Mouse (Mus musculus): ENCODE measurements at regions not wholly inside any gene's neighbourhood (a gene's known extent, or its start where the extent isn't known, plus 50 kb on each side); places are given as distances from the start of the nearest gene placed in this dataset.

- Histone ChIP-seq H3K9me3 (no peaks in the 10 kb centered on the region), H3K4me3 (no peak overlapping the region)
- 75% methylated on average over 2 of the region's 2 CpGs for WGBS
Observed at GRCm38 (mm10) chr11:84628111-84628510, 102.8 kb upstream of the Lhx1 start.

GRCm38 (mm10) chr11:84627685-84628084 is 102.3 kb upstream of the Lhx1 start:
- no peaks in the 10 kb centered on the region for H3K27me3 ChIP-seq
- H3K27ac ChIP-seq = no peak overlapping the region
- H3K9ac ChIP-seq = no peak overlapping the region
- no peak overlapping the region for H3K4me3 ChIP-seq
- no peak for ATAC-seq (ENCODE audit: insufficient number of reproducible peaks, insufficient read depth, low FRiP score, low TSS enrichment)
- no peak overlapping the region for H3K4me2 ChIP-seq (replicated peaks)
- H3K9me3 ChIP-seq = no peaks in the 10 kb centered on the region
- WGBS = 72% methylated on average over 11 of the region's 11 CpGs
- no peaks in the 10 kb centered on the region for H3K36me3 ChIP-seq
- 0 out of 2 replicates have a peak, but pooled peaks cover 5% of the 10 kb centered on the region for H3K4me1 ChIP-seq

More at GRCm38 (mm10) chr11:84628111-84628510, 102.8 kb upstream of the Lhx1 start:
- ATAC-seq (ENCODE audit: insufficient number of reproducible peaks, insufficient read depth, low FRiP score, low TSS enrichment) = no peak
- Histone ChIP-seq H3K9ac (no peak overlapping the region), H3K4me2 (replicated peaks) (no peak overlapping the region), H3K27ac (no peak overlapping the region), H3K27me3 (no peaks in the 10 kb centered on the region), H3K4me1 (0 out of 2 replicates have a peak, but pooled peaks cover 5% of the 10 kb centered on the region), H3K36me3 (no peaks in the 10 kb centered on the region)

DNA sequence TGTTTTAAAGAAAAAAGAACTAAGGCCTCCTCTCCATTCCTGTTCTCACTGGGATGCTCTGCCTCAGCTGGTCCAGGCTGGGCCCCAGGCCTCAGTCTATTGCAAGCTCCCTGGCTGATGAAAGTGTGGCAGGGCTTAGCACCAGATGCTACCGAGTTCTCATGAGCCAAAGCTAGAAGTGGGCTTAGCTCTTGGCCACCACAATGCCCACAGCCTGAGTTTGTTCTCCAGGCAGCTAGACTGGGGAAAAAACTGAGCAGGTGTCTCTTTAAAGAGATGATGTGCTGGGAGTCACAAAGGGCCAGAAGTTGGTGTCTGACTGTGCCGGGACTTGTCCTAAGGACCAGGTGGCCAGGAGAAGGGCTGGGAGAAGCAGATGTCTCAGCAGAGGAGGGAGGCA is 101.9 kb upstream of the Lhx1 start:
- Histone ChIP-seq H3K4me1 (0 out of 2 replicates have a peak, but pooled peaks cover 5% of the 10 kb centered on the region), H3K9me3 (no peaks in the 10 kb centered on the region), H3K4me2 (replicated peaks) (no peak overlapping the region), H3K27ac (no peak overlapping the region), H3K4me3 (no peak overlapping the region), H3K9ac (no peak overlapping the region), H3K36me3 (no peaks in the 10 kb centered on the region), H3K27me3 (no peaks in the 10 kb centered on the region)
- WGBS = 71% methylated on average over 2 of the region's 2 CpGs
- ATAC-seq (ENCODE audit: insufficient number of reproducible peaks, insufficient read depth, low FRiP score, low TSS enrichment) = no peak

GRCm38 (mm10) chr11:84624100-84624499 is 98.8 kb upstream of the Lhx1 start:
- Histone ChIP-seq H3K4me2 (replicated peaks) (no peak overlapping the region), H3K9me3 (no peaks in the 10 kb centered on the region), H3K4me1 (0 out of 2 replicates have a peak, but pooled peaks cover 5% of the 10 kb centered on the region), H3K27ac (no peak overlapping the region), H3K36me3 (no peaks in the 10 kb centered on the region), H3K27me3 (no peaks in the 10 kb centered on the region), H3K4me3 (no peak overlapping the region), H3K9ac (no peak overlapping the region)
- no peak for ATAC-seq (ENCODE audit: insufficient number of reproducible peaks, insufficient read depth, low FRiP score, low TSS enrichment)
- WGBS = 21% methylated on average over 5 of the region's 5 CpGs

DNA sequence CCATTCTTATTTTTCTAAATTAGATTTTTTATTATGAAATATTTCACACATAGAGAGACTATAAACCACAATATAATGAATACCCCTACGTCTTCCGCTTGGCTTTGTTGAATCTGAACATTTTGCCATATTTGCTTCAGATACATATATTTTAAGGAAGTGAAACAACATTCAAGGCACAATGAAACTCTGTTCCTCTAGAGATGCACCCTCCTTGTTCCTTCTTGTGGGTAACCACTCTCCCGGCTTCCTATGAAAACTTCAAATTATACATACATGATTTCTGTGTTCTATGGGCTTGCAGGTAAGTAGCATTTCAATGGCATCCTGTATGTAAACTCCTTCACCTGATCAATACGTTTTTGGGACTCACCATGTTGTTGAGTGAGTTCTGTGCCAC is 94.4 kb upstream of the Lhx1 start:
- Histone ChIP-seq H3K4me1 (no peaks in the 10 kb centered on the region), H3K4me3 (no peak overlapping the region), H3K9ac (no peak overlapping the region), H3K36me3 (no peaks in the 10 kb centered on the region), H3K9me3 (no peaks in the 10 kb centered on the region), H3K4me2 (replicated peaks) (no peak overlapping the region), H3K27ac (no peak overlapping the region), H3K27me3 (no peaks in the 10 kb centered on the region)
- 92% methylated on average over 4 of the region's 4 CpGs for WGBS
- no peak for ATAC-seq (ENCODE audit: insufficient number of reproducible peaks, insufficient read depth, low FRiP score, low TSS enrichment)

- H3K27ac ChIP-seq = no peak overlapping the region
- no peak overlapping the region for H3K9ac ChIP-seq
- no peak overlapping the region for H3K4me2 ChIP-seq (replicated peaks)
- no peaks in the 10 kb centered on the region for H3K4me1 ChIP-seq
- no peaks in the 10 kb centered on the region for H3K36me3 ChIP-seq
- no peak overlapping the region for H3K4me3 ChIP-seq
- no peaks in the 10 kb centered on the region for H3K9me3 ChIP-seq
- WGBS = 86% methylated on average over 3 of the region's 3 CpGs
- no peaks in the 10 kb centered on the region for H3K27me3 ChIP-seq
- no peak for ATAC-seq (ENCODE audit: insufficient number of reproducible peaks, insufficient read depth, low FRiP score, low TSS enrichment)
Observed at GRCm38 (mm10) chr11:84618576-84618975, 93.2 kb upstream of the Lhx1 start.

- Histone ChIP-seq H3K4me3 (no peak overlapping the region), H3K27ac (no peak overlapping the region), H3K4me1 (no peaks in the 10 kb centered on the region), H3K9ac (no peak overlapping the region), H3K9me3 (no peaks in the 10 kb centered on the region), H3K4me2 (replicated peaks) (no peak overlapping the region), H3K27me3 (0 out of 2 replicates have a peak, but pooled peaks cover 3% of the 10 kb centered on the region), H3K36me3 (no peaks in the 10 kb centered on the region)
- ATAC-seq (ENCODE audit: insufficient number of reproducible peaks, insufficient read depth, low FRiP score, low TSS enrichment) = no peak
- WGBS = 73% methylated on average over 9 of the region's 9 CpGs
Observed at GRCm38 (mm10) chr11:84612982-84613720, 87.8 kb upstream of the Lhx1 start.

DNA sequence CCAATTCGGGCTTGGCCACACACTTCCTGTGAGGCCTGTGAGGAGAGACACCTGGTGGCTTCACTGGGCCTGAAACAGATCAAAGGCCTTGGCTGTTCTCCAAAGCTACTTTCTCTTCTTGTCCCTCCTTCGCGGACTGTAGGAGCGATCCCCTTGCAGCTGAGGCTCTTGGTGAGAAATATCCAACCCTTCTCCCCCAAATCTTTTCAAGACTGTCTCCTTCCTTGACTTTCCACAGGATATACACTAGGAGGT is 86.2 kb upstream of the Lhx1 start:
- H3K4me2 ChIP-seq (replicated peaks) = no peak overlapping the region

DNA sequence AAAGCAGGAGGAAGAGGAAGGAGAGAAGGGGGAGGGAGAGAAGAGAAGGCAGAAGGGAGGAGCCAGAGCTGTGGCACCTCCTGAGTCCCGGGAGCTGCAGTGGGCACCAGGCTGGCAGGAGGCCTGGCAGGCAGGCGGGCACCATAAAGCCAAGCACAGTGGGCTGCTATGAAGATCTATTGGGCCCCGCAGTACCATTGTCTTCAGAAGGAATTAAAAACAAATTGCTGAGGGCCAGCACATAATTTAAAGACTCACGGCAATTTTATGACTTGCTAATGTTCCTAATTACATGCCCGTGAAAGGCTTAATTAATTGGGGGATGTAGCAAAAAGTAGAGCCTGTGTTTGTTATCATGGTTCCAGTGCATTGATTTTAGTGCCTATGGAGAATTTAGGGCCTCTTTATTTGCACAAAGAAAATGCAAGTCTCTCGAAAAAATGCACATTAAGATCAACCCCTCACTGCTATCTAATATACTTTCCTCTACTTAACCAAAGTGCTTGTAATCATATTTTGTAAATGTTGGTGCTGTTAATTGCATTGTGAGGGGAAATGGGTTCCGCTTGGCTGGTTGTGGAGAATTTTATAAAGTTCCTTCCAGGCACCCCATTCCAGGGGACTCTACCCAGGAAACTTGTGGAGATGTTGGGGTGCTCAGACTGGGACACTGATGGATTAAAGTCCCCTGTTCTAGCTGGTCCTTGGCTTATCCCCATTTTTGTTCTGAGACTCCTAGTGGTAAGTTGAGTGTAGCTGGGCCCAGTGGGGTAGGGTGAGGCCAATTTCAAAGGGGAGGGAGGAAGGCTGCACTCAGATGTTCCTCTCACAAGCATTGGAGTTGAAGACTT is 85.7 kb upstream of the Lhx1 start:
- 71% methylated on average over 7 of the region's 7 CpGs for WGBS
- Histone ChIP-seq H3K4me1 (no peaks in the 10 kb centered on the region), H3K9ac (no peak overlapping the region), H3K4me2 (replicated peaks) (no peak overlapping the region), H3K27me3 (0 out of 2 replicates have a peak, but pooled peaks cover 3% of the 10 kb centered on the region), H3K27ac (no peak overlapping the region), H3K36me3 (no peaks in the 10 kb centered on the region), H3K9me3 (no peaks in the 10 kb centered on the region), H3K4me3 (no peak overlapping the region)
- no peak for ATAC-seq (ENCODE audit: insufficient number of reproducible peaks, insufficient read depth, low FRiP score, low TSS enrichment)

More for the DNA sequence above, 86.2 kb upstream of the Lhx1 start:
- H3K27ac ChIP-seq = no peak overlapping the region
- H3K4me3 ChIP-seq = no peak overlapping the region
- H3K27me3 ChIP-seq = 0 out of 2 replicates have a peak, but pooled peaks cover 3% of the 10 kb centered on the region
- 74% methylated on average over 4 of the region's 4 CpGs for WGBS
- no peaks in the 10 kb centered on the region for H3K36me3 ChIP-seq
- no peaks in the 10 kb centered on the region for H3K4me1 ChIP-seq
- ATAC-seq (ENCODE audit: insufficient number of reproducible peaks, insufficient read depth, low FRiP score, low TSS enrichment) = no peak
- H3K9me3 ChIP-seq = no peaks in the 10 kb centered on the region
- no peak overlapping the region for H3K9ac ChIP-seq

DNA sequence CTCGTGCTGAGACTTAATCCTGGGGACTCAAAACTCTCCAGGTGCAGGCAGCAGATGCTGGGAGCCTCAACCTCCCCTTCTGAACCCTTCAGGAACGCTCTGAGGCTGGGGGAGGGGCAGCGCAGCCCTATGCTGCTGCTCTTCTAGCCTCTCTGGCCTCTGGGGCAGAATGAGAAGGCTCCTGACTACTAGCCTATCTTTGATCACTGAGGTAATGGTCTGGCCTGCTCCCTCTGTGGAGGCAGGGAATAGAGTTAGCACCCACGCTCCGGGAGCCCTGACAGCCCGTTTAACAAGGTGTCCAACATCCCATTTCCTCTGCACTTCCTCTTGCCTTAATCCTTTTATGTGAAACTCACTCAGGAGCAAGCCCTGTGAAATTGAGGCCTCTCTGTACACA is 79.4 kb upstream of the Lhx1 start:
- WGBS = 5% methylated on average over 6 of the region's 6 CpGs
- Histone ChIP-seq H3K4me1 (peaks cover 10% of the 10 kb centered on the region), H3K27ac (no peak overlapping the region), H3K4me2 (replicated peaks) (no peak overlapping the region; the same call in 1 of the 2 replicates), H3K36me3 (no peaks in the 10 kb centered on the region), H3K4me3 (no peak overlapping the region), H3K9me3 (no peaks in the 10 kb centered on the region), H3K9ac (no peak overlapping the region), H3K27me3 (0 out of 2 replicates have a peak, but pooled peaks cover 4% of the 10 kb centered on the region)
- no peak for ATAC-seq (ENCODE audit: insufficient number of reproducible peaks, insufficient read depth, low FRiP score, low TSS enrichment)

- no peaks in the 10 kb centered on the region for H3K9me3 ChIP-seq
- ATAC-seq (ENCODE audit: insufficient number of reproducible peaks, insufficient read depth, low FRiP score, low TSS enrichment) = no peak
- H3K4me2 ChIP-seq (replicated peaks) = no peak overlapping the region
- no peak overlapping the region for H3K27ac ChIP-seq
- WGBS = 36% methylated on average over 15 of the region's 15 CpGs
- H3K4me1 ChIP-seq = peaks cover 3% of the 10 kb centered on the region; the same call in 1 of the 2 replicates
- H3K4me3 ChIP-seq = no peak overlapping the region
- peaks cover 16% of the 10 kb centered on the region; the same call in 1 of the 2 replicates for H3K27me3 ChIP-seq
- no peak overlapping the region for H3K9ac ChIP-seq
- no peaks in the 10 kb centered on the region for H3K36me3 ChIP-seq
Observed at GRCm38 (mm10) chr11:84599267-84599841, 74.0 kb upstream of the Lhx1 start.

Measured in embryonic facial prominence, embryonic 12.5 days (tissue).